Mouse (Mus musculus) limb, embryonic 10.5 days (tissue): ENCODE results near the gene Ebf1. TPM values are rescaled to one million over a fixed set of nuclear protein-coding genes. Genes with fewer than 3 reads are reported as not detected.
A peak's percentile ranks its signal among the peaks of the same experiment; 100 is the strongest.

ENCODE experiments used
- DNase-seq: peaks from one replicate; pipeline ENCODE4 v3.0.0-alpha.2; 2017; ENCODE audit warnings: low spot score
- H3K27ac ChIP-seq: fragments of 300-500 bp; sonication (generic); 2 replicates; pipeline ENCODE4 v1.5.1; 2016; ENCODE audit warnings: mild to moderate bottlenecking
- H3K27me3 ChIP-seq: fragments of 300-500 bp; sonication (generic); 2 replicates; pipeline ENCODE4 v1.6.1; 2016; ENCODE audit warnings: low read depth, mild to moderate bottlenecking; ENCODE audit not compliant: poor library complexity, severe bottlenecking
- H3K36me3 ChIP-seq: fragments of 300-500 bp; sonication (generic); 2 replicates; pipeline ENCODE4 v1.6.1; 2016; ENCODE audit warnings: mild to moderate bottlenecking, moderate library complexity
- H3K4me1 ChIP-seq: fragments of 300-500 bp; sonication (generic); 2 replicates; pipeline ENCODE4 v1.6.1; 2016
- H3K4me3 ChIP-seq: fragments of 300-500 bp; sonication (generic); 2 replicates; pipeline ENCODE4 v1.5.1; 2016; ENCODE audit warnings: mild to moderate bottlenecking, moderate library complexity
- H3K9me3 ChIP-seq: fragments of 300-500 bp; sonication (generic); replicated peaks from 2 replicates; pipeline ENCODE4 v1.6.1; 2016; ENCODE audit warnings: mild to moderate bottlenecking
- WGBS: fragments of 180-500 bp; shearing (Covaris S2); methylation state at CpG from one replicate; pipeline ENCODE4 v1.1.7; 2016; 5-methylcytosine and 5-hydroxymethylcytosine counted together
- polyA plus RNA-seq: library from polyadenylated mRNA; unstranded; fragments of >200 nt; fragmentation: Nextera tagmentation; extraction: Ambion mirVana; gene quantifications from 2 replicates; pipeline ENCODE4 v1.2.1, GENCODE M21; 2016

The Ebf1 gene
- polyA plus RNA-seq, 1 experiment from 2014 or later = 23.8 TPM

GRCm38 (mm10) chr11:44685129-44685528, 68.0 kb downstream of the Ebf1 start:
- H3K36me3 ChIP-seq = no peaks in the 10 kb centered on the region
- no peak for DNase-seq
- H3K4me1 ChIP-seq = peaks cover 69% of the 10 kb centered on the region
- 81% methylated on average over 3 of the region's 3 CpGs for WGBS
- H3K9me3 ChIP-seq = no peaks in the 10 kb centered on the region
- H3K27me3 ChIP-seq = no peaks in the 10 kb centered on the region
- 0 out of 2 replicates have a peak overlapping the region, but pooled peaks have one; percentile 43 for H3K27ac ChIP-seq
- H3K4me3 ChIP-seq = no peak overlapping the region

GRCm38 (mm10) chr11:44685911-44686361, 68.8 kb downstream of the Ebf1 start:
- H3K4me3 ChIP-seq = no peak overlapping the region
- H3K27me3 ChIP-seq = no peaks in the 10 kb centered on the region
- H3K9me3 ChIP-seq = no peaks in the 10 kb centered on the region
- no peaks in the 10 kb centered on the region for H3K36me3 ChIP-seq
- peak overlapping the region; percentile 66 for H3K27ac ChIP-seq
- DNase-seq = no peak
- H3K4me1 ChIP-seq = peaks cover 74% of the 10 kb centered on the region
- WGBS = 37% methylated on average over 21 of the region's 21 CpGs

GRCm38 (mm10) chr11:44686378-44686777, 69.3 kb downstream of the Ebf1 start:
- H3K36me3 ChIP-seq = no peaks in the 10 kb centered on the region
- no peak for DNase-seq
- 78% methylated on average over 12 of the region's 12 CpGs for WGBS
- no peak overlapping the region for H3K4me3 ChIP-seq
- H3K27me3 ChIP-seq = no peaks in the 10 kb centered on the region
- H3K9me3 ChIP-seq = no peaks in the 10 kb centered on the region
- H3K27ac ChIP-seq = peak overlapping the region; percentile 66; the same call in 1 of the 2 replicates
- peaks cover 76% of the 10 kb centered on the region for H3K4me1 ChIP-seq

GRCm38 (mm10) chr11:44688542-44688941, 71.4 kb downstream of the Ebf1 start:
- WGBS = 77% methylated on average over 3 of the region's 3 CpGs
- DNase-seq = peak; percentile 19
- peaks cover 76% of the 10 kb centered on the region for H3K4me1 ChIP-seq
- no peaks in the 10 kb centered on the region for H3K36me3 ChIP-seq
- no peaks in the 10 kb centered on the region for H3K27me3 ChIP-seq
- H3K4me3 ChIP-seq = no peak overlapping the region
- H3K27ac ChIP-seq = no peak overlapping the region
- H3K9me3 ChIP-seq = no peaks in the 10 kb centered on the region

GRCm38 (mm10) chr11:44689571-44690264, 72.6 kb downstream of the Ebf1 start:
- H3K27ac ChIP-seq = 0 out of 2 replicates have a peak overlapping the region, but pooled peaks have one; percentile 19
- 48% methylated on average over 7 of the region's 7 CpGs for WGBS
- H3K9me3 ChIP-seq = no peaks in the 10 kb centered on the region
- peaks cover 74% of the 10 kb centered on the region for H3K4me1 ChIP-seq
- no peaks in the 10 kb centered on the region for H3K36me3 ChIP-seq
- DNase-seq = peak; percentile 29
- H3K4me3 ChIP-seq = no peak overlapping the region
- no peaks in the 10 kb centered on the region for H3K27me3 ChIP-seq

- DNase-seq = peak; percentile 28
- Histone ChIP-seq H3K36me3 (no peaks in the 10 kb centered on the region), H3K9me3 (no peaks in the 10 kb centered on the region), H3K4me1 (peaks cover 69% of the 10 kb centered on the region), H3K27ac (no peak overlapping the region), H3K27me3 (no peaks in the 10 kb centered on the region), H3K4me3 (no peak overlapping the region)
- 91% methylated on average over 5 of the region's 5 CpGs for WGBS
Observed at GRCm38 (mm10) chr11:44690265-44690572, 73.1 kb downstream of the Ebf1 start.

- Histone ChIP-seq H3K36me3 (no peaks in the 10 kb centered on the region), H3K9me3 (no peaks in the 10 kb centered on the region), H3K27me3 (no peaks in the 10 kb centered on the region), H3K4me1 (peaks cover 78% of the 10 kb centered on the region), H3K27ac (no peak overlapping the region), H3K4me3 (no peak overlapping the region)
- 95% methylated on average over 9 of the region's 9 CpGs for WGBS
- no peak for DNase-seq
Observed at GRCm38 (mm10) chr11:44695416-44695815, 78.3 kb downstream of the Ebf1 start.

GRCm38 (mm10) chr11:44696539-44697201, 79.6 kb downstream of the Ebf1 start:
- Histone ChIP-seq H3K27me3 (no peaks in the 10 kb centered on the region), H3K4me1 (peaks cover 79% of the 10 kb centered on the region), H3K4me3 (peak overlapping the region; percentile 33), H3K9me3 (no peaks in the 10 kb centered on the region), H3K27ac (peak overlapping the region; percentile 74), H3K36me3 (no peaks in the 10 kb centered on the region)
- peak; percentile 85 for DNase-seq
- 5% methylated on average over 16 of the region's 16 CpGs for WGBS

- Histone ChIP-seq H3K4me3 (no peak overlapping the region), H3K36me3 (no peaks in the 10 kb centered on the region), H3K27ac (peak overlapping the region; percentile 7; the same call in 1 of the 2 replicates), H3K4me1 (peaks cover 56% of the 10 kb centered on the region), H3K9me3 (no peaks in the 10 kb centered on the region), H3K27me3 (no peaks in the 10 kb centered on the region)
- 34% methylated on average over 4 of the region's 4 CpGs for WGBS
- peak; percentile 29 for DNase-seq
Observed at GRCm38 (mm10) chr11:44700181-44700580, 83.1 kb downstream of the Ebf1 start.

GRCm38 (mm10) chr11:44701221-44701810, 84.2 kb downstream of the Ebf1 start:
- WGBS = 75% methylated on average over 11 of the region's 11 CpGs
- Histone ChIP-seq H3K4me3 (no peak overlapping the region), H3K4me1 (peaks cover 54% of the 10 kb centered on the region), H3K36me3 (no peaks in the 10 kb centered on the region), H3K27ac (peak overlapping the region; percentile 66), H3K27me3 (no peaks in the 10 kb centered on the region), H3K9me3 (no peaks in the 10 kb centered on the region)
- peak; percentile 29 for DNase-seq

GRCm38 (mm10) chr11:44701864-44702263, 84.7 kb downstream of the Ebf1 start:
- Histone ChIP-seq H3K4me3 (no peak overlapping the region), H3K27me3 (no peaks in the 10 kb centered on the region), H3K27ac (peak overlapping the region; percentile 66; the same call in 1 of the 2 replicates), H3K36me3 (no peaks in the 10 kb centered on the region), H3K9me3 (no peaks in the 10 kb centered on the region), H3K4me1 (peaks cover 53% of the 10 kb centered on the region)
- DNase-seq = peak; percentile 5
- WGBS = 63% methylated on average over 1 of the region's 1 CpGs

- Histone ChIP-seq H3K36me3 (no peaks in the 10 kb centered on the region), H3K4me3 (no peak overlapping the region), H3K9me3 (no peaks in the 10 kb centered on the region), H3K4me1 (peaks cover 52% of the 10 kb centered on the region), H3K27me3 (no peaks in the 10 kb centered on the region), H3K27ac (no peak overlapping the region)
- peak; percentile 12 for DNase-seq
- 89% methylated on average over 8 of the region's 8 CpGs for WGBS
Observed at GRCm38 (mm10) chr11:44702716-44703486, 85.8 kb downstream of the Ebf1 start.
